Mouse (Mus musculus): ENCODE measurements at regions not wholly inside any gene's neighbourhood (a gene's known extent, or its start where the extent isn't known, plus 50 kb on each side); places are given as distances from the start of the nearest gene placed in this dataset.

DNA sequence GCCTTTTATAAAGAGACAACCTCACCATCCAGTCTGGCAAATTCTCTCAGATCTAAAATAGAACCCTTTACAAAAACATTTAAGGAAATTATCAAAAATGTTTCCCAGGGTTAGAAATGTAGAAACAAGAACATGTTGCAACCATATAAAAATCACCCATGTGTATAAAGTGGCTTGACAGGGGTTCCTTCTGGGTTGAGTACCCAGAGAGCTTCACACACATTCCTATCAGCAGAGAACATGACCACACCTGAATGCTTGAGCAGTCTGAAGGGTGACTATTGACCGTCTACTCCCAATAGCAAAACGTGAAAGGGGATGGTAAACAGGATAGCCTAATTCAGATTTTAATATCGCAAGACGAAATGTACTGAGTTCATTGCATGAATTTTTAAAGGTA lies 57.8 kb upstream of the Zfand5 start:
- 95% methylated on average over 4 of the region's 4 CpGs for WGBS
- DNase-seq (ENCODE audit: low spot score) = no peak
- no peak for ATAC-seq (replicated peaks; ENCODE audit: low FRiP score)

DNA sequence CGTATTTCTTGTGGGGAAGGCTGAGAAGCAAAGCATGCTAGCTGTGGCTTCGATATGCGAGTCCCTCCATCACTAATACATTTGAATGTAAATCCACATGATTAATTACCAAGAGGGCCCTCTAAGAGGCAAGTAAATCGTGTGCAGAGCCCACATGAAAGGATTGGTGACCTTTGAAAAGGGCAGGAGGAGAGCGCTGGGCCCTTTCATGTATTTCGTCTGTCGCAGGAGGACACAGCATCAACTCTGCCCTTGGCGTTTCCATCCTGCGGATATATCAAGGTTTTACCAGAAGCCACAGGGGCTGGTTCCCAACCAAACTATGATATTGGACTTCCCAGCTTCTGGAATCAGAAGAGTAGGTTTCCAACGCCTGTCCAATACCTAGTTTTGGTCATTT lies 78.6 kb upstream of the Zfand5 start:
- Histone ChIP-seq H3K27me3 (ENCODE audit: control insufficient read depth, insufficient read depth, low read length) (no peaks in the 10 kb centered on the region), H3K27ac (ENCODE audit: low read depth, low read length) (no peak overlapping the region), H3K9me3 (ENCODE audit: control insufficient read depth, low read length) (no peaks in the 10 kb centered on the region), H3K36me3 (ENCODE audit: control insufficient read depth, insufficient read depth, low read length) (no peaks in the 10 kb centered on the region), H3K4me3 (ENCODE audit: low read depth, low read length) (no peak overlapping the region), H3K4me2 (ENCODE audit: low read depth, low read length, severe bottlenecking) (no peak overlapping the region), H3K4me1 (replicated peaks; ENCODE audit: control insufficient read depth, insufficient read depth, low read length) (no peaks in the 10 kb centered on the region), H3K9ac (ENCODE audit: low read length) (no peak overlapping the region)
- WGBS = 80% methylated on average over 10 of the region's 10 CpGs
- ATAC-seq (replicated peaks; ENCODE audit: low FRiP score) (no peak), DNase-seq (ENCODE audit: low spot score) (no peak)

More for the DNA sequence above, 57.8 kb upstream of the Zfand5 start:
- H3K4me3 ChIP-seq (ENCODE audit: low read depth, low read length) = no peak overlapping the region
- H3K4me1 ChIP-seq (replicated peaks; ENCODE audit: control insufficient read depth, insufficient read depth, low read length) = no peaks in the 10 kb centered on the region
- H3K36me3 ChIP-seq (ENCODE audit: control insufficient read depth, insufficient read depth, low read length) = no peaks in the 10 kb centered on the region
- no peaks in the 10 kb centered on the region for H3K9me3 ChIP-seq (ENCODE audit: control insufficient read depth, low read length)
- H3K9ac ChIP-seq (ENCODE audit: low read length) = no peak overlapping the region
- H3K27ac ChIP-seq (ENCODE audit: low read depth, low read length) = no peak overlapping the region
- no peaks in the 10 kb centered on the region for H3K27me3 ChIP-seq (ENCODE audit: control insufficient read depth, insufficient read depth, low read length)
- no peak overlapping the region for H3K4me2 ChIP-seq (ENCODE audit: low read depth, low read length, severe bottlenecking)

DNA sequence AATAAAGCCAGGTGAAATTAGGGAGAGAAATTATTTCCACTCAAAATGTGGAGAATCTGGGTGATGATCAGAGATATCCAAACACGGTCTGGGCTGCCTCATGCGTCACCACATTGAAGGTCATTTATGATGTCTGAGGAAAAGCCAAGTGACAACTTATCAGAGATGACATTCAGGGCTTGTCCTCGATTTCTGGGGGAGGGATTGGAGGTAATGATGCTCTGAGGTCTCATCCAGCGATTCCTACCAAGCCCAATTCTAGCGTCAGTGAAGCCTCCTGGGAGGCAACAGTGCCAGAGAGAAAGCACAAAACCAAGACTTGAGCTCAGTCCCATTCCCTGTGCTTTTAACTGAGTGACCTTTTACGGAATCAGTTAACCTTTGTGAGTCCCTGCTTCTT lies 79.5 kb upstream of the Zfand5 start:
- Histone ChIP-seq H3K9me3 (ENCODE audit: control insufficient read depth, low read length) (no peaks in the 10 kb centered on the region), H3K4me1 (replicated peaks; ENCODE audit: control insufficient read depth, insufficient read depth, low read length) (no peaks in the 10 kb centered on the region), H3K36me3 (ENCODE audit: control insufficient read depth, insufficient read depth, low read length) (no peaks in the 10 kb centered on the region), H3K27ac (ENCODE audit: low read depth, low read length) (no peak overlapping the region), H3K9ac (ENCODE audit: low read length) (no peak overlapping the region), H3K27me3 (ENCODE audit: control insufficient read depth, insufficient read depth, low read length) (no peaks in the 10 kb centered on the region), H3K4me3 (ENCODE audit: low read depth, low read length) (no peak overlapping the region), H3K4me2 (ENCODE audit: low read depth, low read length, severe bottlenecking) (no peak overlapping the region)
- DNase-seq (ENCODE audit: low spot score) = no peak
- ATAC-seq (replicated peaks; ENCODE audit: low FRiP score) = no peak
- WGBS = 84% methylated on average over 6 of the region's 6 CpGs

DNA sequence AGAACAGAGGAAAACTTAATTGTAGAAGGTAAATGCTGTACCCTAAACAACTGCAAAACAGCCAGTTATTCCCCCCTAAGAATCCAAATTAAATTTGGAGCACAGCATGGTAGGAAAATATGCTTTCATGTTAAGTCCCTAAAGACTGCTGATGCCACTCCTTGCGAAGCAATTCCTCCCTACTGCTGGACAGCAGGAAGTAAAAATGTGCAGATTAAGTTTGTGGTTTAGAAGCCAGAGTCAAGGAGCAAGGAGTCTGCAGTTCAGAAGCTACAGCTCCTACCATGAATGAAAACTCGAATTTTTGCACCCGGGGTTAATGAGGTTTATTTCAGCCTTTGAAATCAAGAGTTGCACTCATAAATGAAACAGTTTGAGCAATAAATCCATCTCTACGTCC lies 82.9 kb upstream of the Zfand5 start:
- no peak overlapping the region for H3K9ac ChIP-seq (ENCODE audit: low read length)
- no peak overlapping the region for H3K27ac ChIP-seq (ENCODE audit: low read depth, low read length)
- H3K4me3 ChIP-seq (ENCODE audit: low read depth, low read length) = no peak overlapping the region
- no peaks in the 10 kb centered on the region for H3K4me1 ChIP-seq (replicated peaks; ENCODE audit: control insufficient read depth, insufficient read depth, low read length)
- ATAC-seq (replicated peaks; ENCODE audit: low FRiP score) = no peak
- H3K9me3 ChIP-seq (ENCODE audit: control insufficient read depth, low read length) = no peaks in the 10 kb centered on the region
- H3K27me3 ChIP-seq (ENCODE audit: control insufficient read depth, insufficient read depth, low read length) = no peaks in the 10 kb centered on the region
- WGBS = 79% methylated on average over 4 of the region's 4 CpGs
- H3K36me3 ChIP-seq (ENCODE audit: control insufficient read depth, insufficient read depth, low read length) = no peaks in the 10 kb centered on the region
- H3K4me2 ChIP-seq (ENCODE audit: low read depth, low read length, severe bottlenecking) = no peak overlapping the region
- DNase-seq (ENCODE audit: low spot score) = no peak

DNA sequence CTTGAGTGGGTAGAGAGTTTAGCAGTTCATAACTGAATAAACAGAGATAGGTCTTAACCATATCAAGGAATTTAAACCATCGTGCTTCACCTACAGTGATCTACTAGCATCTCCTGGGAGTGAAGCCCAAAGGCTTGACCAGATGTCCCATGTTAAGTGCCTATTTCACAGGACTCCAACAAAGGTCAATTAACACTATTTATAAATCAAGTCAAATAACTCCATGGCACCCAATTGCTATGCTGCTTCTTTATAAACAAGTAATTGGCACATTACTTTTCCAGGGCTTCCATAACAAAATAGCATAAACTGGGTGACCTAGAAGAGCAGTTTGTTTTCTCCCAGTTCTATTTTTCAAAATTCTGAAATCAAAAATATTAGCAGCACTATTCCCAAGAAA lies 85.4 kb upstream of the Zfand5 start:
- WGBS = 91% methylated on average over 1 of the region's 1 CpGs
- no peak for DNase-seq (ENCODE audit: low spot score)
- no peak overlapping the region for H3K4me3 ChIP-seq (ENCODE audit: low read depth, low read length)
- no peak overlapping the region for H3K9ac ChIP-seq (ENCODE audit: low read length)
- H3K4me1 ChIP-seq (replicated peaks; ENCODE audit: control insufficient read depth, insufficient read depth, low read length) = no peaks in the 10 kb centered on the region
- H3K36me3 ChIP-seq (ENCODE audit: control insufficient read depth, insufficient read depth, low read length) = no peaks in the 10 kb centered on the region
- H3K27me3 ChIP-seq (ENCODE audit: control insufficient read depth, insufficient read depth, low read length) = no peaks in the 10 kb centered on the region
- H3K27ac ChIP-seq (ENCODE audit: low read depth, low read length) = no peak overlapping the region
- ATAC-seq (replicated peaks; ENCODE audit: low FRiP score) = no peak
- no peaks in the 10 kb centered on the region for H3K9me3 ChIP-seq (ENCODE audit: control insufficient read depth, low read length)
- H3K4me2 ChIP-seq (ENCODE audit: low read depth, low read length, severe bottlenecking) = no peak overlapping the region

DNA sequence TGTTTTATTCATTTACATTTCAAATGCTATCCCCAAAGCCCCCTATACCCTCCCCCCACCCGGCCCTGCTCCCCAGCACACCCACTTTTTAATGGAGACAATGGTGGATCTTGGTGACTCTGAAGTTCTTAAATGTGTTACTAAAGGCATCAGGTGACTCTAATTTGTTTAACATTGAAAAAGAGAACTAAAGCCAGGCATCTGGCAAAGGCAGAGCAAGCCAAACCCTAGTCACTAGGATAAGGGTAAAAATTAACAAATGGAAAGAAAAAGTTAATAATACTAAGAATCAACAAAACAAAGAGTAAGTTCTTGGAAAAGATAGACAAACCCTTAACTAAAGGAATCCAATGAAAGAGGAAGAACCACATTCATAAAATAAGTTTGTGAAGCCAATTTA lies 86.1 kb upstream of the Zfand5 start:
- Histone ChIP-seq H3K27me3 (ENCODE audit: control insufficient read depth, insufficient read depth, low read length) (no peaks in the 10 kb centered on the region), H3K4me1 (replicated peaks; ENCODE audit: control insufficient read depth, insufficient read depth, low read length) (no peaks in the 10 kb centered on the region), H3K9ac (ENCODE audit: low read length) (no peak overlapping the region), H3K4me3 (ENCODE audit: low read depth, low read length) (no peak overlapping the region), H3K36me3 (ENCODE audit: control insufficient read depth, insufficient read depth, low read length) (no peaks in the 10 kb centered on the region), H3K27ac (ENCODE audit: low read depth, low read length) (no peak overlapping the region), H3K4me2 (ENCODE audit: low read depth, low read length, severe bottlenecking) (no peak overlapping the region), H3K9me3 (ENCODE audit: control insufficient read depth, low read length) (no peaks in the 10 kb centered on the region)
- ATAC-seq (replicated peaks; ENCODE audit: low FRiP score) = no peak
- 91% methylated on average over 1 of the region's 1 CpGs for WGBS
- no peak for DNase-seq (ENCODE audit: low spot score)

DNA sequence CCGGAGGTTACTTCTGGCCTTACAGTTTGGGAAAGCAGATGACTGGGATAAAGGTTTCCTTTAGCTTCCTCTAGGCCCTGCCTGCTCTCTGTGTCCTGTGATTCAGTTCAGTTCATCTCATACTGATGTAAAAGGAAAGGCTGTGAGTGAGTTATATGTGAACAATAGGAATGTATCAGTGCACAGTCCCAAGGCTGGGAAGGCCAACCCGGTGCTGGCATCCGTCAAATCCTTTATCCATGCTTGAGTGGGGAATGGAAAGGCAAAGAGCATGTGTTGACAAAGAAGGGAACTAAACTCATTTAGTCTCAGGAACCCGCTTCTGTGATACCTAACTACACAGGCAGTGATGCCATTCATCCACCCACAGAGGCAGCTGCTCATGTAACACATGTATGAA lies 89.0 kb upstream of the Zfand5 start:
- no peak overlapping the region for H3K4me2 ChIP-seq (ENCODE audit: low read depth, low read length, severe bottlenecking)
- H3K36me3 ChIP-seq (ENCODE audit: control insufficient read depth, insufficient read depth, low read length) = no peaks in the 10 kb centered on the region
- H3K9me3 ChIP-seq (ENCODE audit: control insufficient read depth, low read length) = no peaks in the 10 kb centered on the region
- no peak overlapping the region for H3K9ac ChIP-seq (ENCODE audit: low read length)
- no peak overlapping the region for H3K27ac ChIP-seq (ENCODE audit: low read depth, low read length)
- no peaks in the 10 kb centered on the region for H3K4me1 ChIP-seq (replicated peaks; ENCODE audit: control insufficient read depth, insufficient read depth, low read length)
- no peak for DNase-seq (ENCODE audit: low spot score)
- ATAC-seq (replicated peaks; ENCODE audit: low FRiP score) = no peak
- no peaks in the 10 kb centered on the region for H3K27me3 ChIP-seq (ENCODE audit: control insufficient read depth, insufficient read depth, low read length)
- H3K4me3 ChIP-seq (ENCODE audit: low read depth, low read length) = no peak overlapping the region
- WGBS = 82% methylated on average over 4 of the region's 4 CpGs

DNA sequence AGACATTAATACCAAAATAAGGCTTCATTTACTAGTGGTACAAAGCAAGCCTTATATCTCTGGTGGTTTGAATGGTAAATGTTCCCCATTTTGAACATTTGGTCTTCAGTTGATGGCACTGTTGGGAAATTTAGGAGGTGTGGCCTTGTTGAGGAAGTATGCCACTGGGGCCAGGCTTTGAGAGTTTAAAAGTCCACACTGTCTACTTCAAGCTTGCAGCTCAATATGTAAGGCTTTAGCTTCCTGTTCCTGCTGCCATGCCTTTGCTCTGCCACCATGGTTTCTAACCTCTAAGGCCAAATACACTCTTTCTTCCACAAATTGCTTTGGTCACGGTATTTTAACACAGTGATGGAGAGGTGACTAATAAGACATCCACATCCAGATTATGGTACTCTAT lies 92.2 kb upstream of the Zfand5 start:
- ATAC-seq (replicated peaks; ENCODE audit: low FRiP score) (no peak), DNase-seq (ENCODE audit: low spot score) (no peak)
- Histone ChIP-seq H3K27ac (ENCODE audit: low read depth, low read length) (no peak overlapping the region), H3K4me2 (ENCODE audit: low read depth, low read length, severe bottlenecking) (no peak overlapping the region), H3K9ac (ENCODE audit: low read length) (no peak overlapping the region), H3K4me3 (ENCODE audit: low read depth, low read length) (no peak overlapping the region), H3K9me3 (ENCODE audit: control insufficient read depth, low read length) (no peaks in the 10 kb centered on the region), H3K36me3 (ENCODE audit: control insufficient read depth, insufficient read depth, low read length) (no peaks in the 10 kb centered on the region), H3K4me1 (replicated peaks; ENCODE audit: control insufficient read depth, insufficient read depth, low read length) (no peaks in the 10 kb centered on the region), H3K27me3 (ENCODE audit: control insufficient read depth, insufficient read depth, low read length) (no peaks in the 10 kb centered on the region)
- WGBS = 93% methylated on average over 1 of the region's 1 CpGs

DNA sequence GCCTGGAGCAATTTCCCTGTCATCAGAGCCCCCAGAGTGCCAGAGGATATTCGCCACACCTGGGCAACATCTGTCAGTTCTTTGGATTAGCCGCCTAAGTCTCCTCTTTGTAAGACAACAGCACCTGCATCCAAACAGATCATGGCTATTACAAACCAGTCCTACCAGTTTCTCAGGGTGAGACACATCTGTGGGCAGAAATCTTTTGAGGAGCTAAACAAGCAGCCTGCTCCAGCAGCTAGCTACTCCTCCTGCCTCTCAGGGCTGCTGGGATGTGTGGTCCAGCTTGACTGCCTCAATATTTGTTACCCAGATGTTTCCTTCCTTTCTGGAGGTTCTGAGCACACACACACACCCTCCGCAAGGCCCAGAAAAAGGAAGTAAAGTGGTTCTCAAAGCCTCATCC lies 96.6 kb upstream of the Zfand5 start:
- H3K9ac ChIP-seq (ENCODE audit: low read length) = no peak overlapping the region
- no peak overlapping the region for H3K27ac ChIP-seq (ENCODE audit: low read depth, low read length)
- ATAC-seq (replicated peaks; ENCODE audit: low FRiP score) (no peak), DNase-seq (ENCODE audit: low spot score) (no peak)
- no peaks in the 10 kb centered on the region for H3K36me3 ChIP-seq (ENCODE audit: control insufficient read depth, insufficient read depth, low read length)
- H3K4me2 ChIP-seq (ENCODE audit: low read depth, low read length, severe bottlenecking) = no peak overlapping the region
- H3K4me1 ChIP-seq (replicated peaks; ENCODE audit: control insufficient read depth, insufficient read depth, low read length) = no peaks in the 10 kb centered on the region
- 74% methylated on average over 3 of the region's 3 CpGs for whole genome bisulfite sequencing
- no peak overlapping the region for H3K4me3 ChIP-seq (ENCODE audit: low read depth, low read length)
- H3K27me3 ChIP-seq (ENCODE audit: control insufficient read depth, insufficient read depth, low read length) = no peaks in the 10 kb centered on the region
- H3K9me3 ChIP-seq (ENCODE audit: control insufficient read depth, low read length) = no peaks in the 10 kb centered on the region

Measured in forebrain, embryonic 11.5 days (tissue).